Mouse (Mus musculus): ENCODE measurements at regions not wholly inside any gene's neighbourhood (a gene's known extent, or its start where the extent isn't known, plus 50 kb on each side); places are given as distances from the start of the nearest gene placed in this dataset.

DNA sequence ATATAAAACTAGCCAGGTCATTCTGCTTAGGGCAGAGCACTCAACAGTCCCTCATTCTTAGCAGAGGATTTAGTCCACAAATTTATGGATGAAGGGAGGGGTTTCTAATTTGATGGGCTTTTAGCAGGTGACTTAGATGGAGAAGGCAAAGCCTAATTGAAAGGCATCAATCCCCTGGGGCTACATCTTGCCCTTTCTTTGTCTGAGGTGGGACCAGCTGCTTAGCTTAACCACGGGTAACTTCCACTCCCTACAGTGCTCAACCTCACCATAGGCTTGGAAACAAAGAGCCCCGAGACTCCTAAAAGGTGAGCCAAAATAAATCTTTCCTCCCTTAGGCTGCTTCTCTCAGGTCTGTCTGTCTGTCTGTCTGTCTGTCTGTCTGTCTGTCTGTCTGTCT, 62.9 kb upstream of the Barx2 start:
- no peak for TF ChIP-seq POLR2A (IDR thresholded peaks at IDR 0.05; ENCODE audit: low read depth, low read length)
- TF ChIP-seq CTCF (conservative IDR thresholded peaks at IDR 0.05; ENCODE audit: insufficient read depth, insufficient read length, low read depth, low read length) = no peak

Measured in kidney, adult 2 months (tissue).